Mouse (Mus musculus): ENCODE measurements around the gene Tff3. TPM values are rescaled to one million over a fixed set of nuclear protein-coding genes. Genes with fewer than 3 reads are reported as not detected.

The Tff3 gene
- total and polyA plus RNA-seq, 3 experiments = not detected

GRCm38 (mm10) chr17:31085519-31085918 is 43.9 kb downstream of the Tff3 start:
- Histone ChIP-seq H3K4me3 (replicated peaks in 1 of 3; ENCODE audit: low read depth in 2 of 3, low read length in 2 of 3, poor library complexity in 1 of 3) (no peak overlapping the region), H3K79me2 (replicated peaks; ENCODE audit: control insufficient read depth, extremely low read depth, insufficient read depth, poor library complexity, severe bottlenecking) (no peaks in the 10 kb centered on the region), H3K36me3 (replicated peaks in 1 of 2; ENCODE audit: control insufficient read depth in 1 of 2, insufficient read depth in 1 of 2, low read length in 1 of 2) (no peaks in the 10 kb centered on the region), H3K4me2 (ENCODE audit: insufficient read depth, low read depth, poor library complexity, severe bottlenecking) (no peak overlapping the region), H3K9me3 (replicated peaks; ENCODE audit: low read length) (no peaks in the 10 kb centered on the region), H3K4me1 (ENCODE audit: control insufficient read depth in 1 of 2, insufficient read depth in 2 of 2) (peaks cover 4 to 17% of the 10 kb centered on the region in 2 experiments; a peak in 2 of 4 replicates), H3K9ac (ENCODE audit: insufficient read depth, low read depth) (no peak overlapping the region), H3K27me3 (replicated peaks) (peaks cover 2% of the 10 kb centered on the region), H3K27ac (ENCODE audit: insufficient read depth, low read depth) (no peak overlapping the region)
- TF ChIP-seq MAZ (IDR thresholded peaks at IDR 0.05; ENCODE audit: low read depth, low read length) (no peak), MAX (IDR thresholded peaks at IDR 0.05; ENCODE audit: low read length) (no peak), UBTF (IDR thresholded peaks at IDR 0.05; ENCODE audit: low read depth, low read length) (no peak), USF2 (conservative IDR thresholded peaks at IDR 0.05; ENCODE audit: low read depth, low read length) (no peak)
- dilution Hi-C loops (cut with MboI; ENCODE audit: extremely low pct_ligation_motif_present, extremely low pct_unique_long_range_greater_than_20kb, low sequenced_read_pairs) (no loop called here), in situ Hi-C loops (cut with MboI; ENCODE audit: low pct_ligation_motif_present, low pct_unique_long_range_greater_than_20kb, low sequenced_read_pairs) (no loop called here)
- DNase-seq (ENCODE audit: extremely low read depth) = no peak

- no peak overlapping the region for H3K4me2 ChIP-seq (ENCODE audit: insufficient read depth, low read depth, poor library complexity, severe bottlenecking)
- no peak overlapping the region for H3K4me3 ChIP-seq (replicated peaks in 1 of 3; ENCODE audit: low read depth in 2 of 3, low read length in 2 of 3, poor library complexity in 1 of 3)
- no peak overlapping the region for H3K27ac ChIP-seq (ENCODE audit: insufficient read depth, low read depth)
- dilution Hi-C loops (cut with MboI; ENCODE audit: extremely low pct_ligation_motif_present, extremely low pct_unique_long_range_greater_than_20kb, low sequenced_read_pairs) = no loop called here
- H3K79me2 ChIP-seq (replicated peaks; ENCODE audit: control insufficient read depth, extremely low read depth, insufficient read depth, poor library complexity, severe bottlenecking) = no peaks in the 10 kb centered on the region
- no peak for DNase-seq (ENCODE audit: extremely low read depth)
- in situ Hi-C loops (cut with MboI; ENCODE audit: low pct_ligation_motif_present, low pct_unique_long_range_greater_than_20kb, low sequenced_read_pairs) = no loop called here
- TF ChIP-seq TCF12 (IDR thresholded peaks at IDR 0.05; ENCODE audit: low read depth, low read length) (no peak), CTCF (conservative IDR thresholded peaks at IDR 0.05 in 1 of 2, IDR thresholded peaks at IDR 0.05 in 1 of 2; ENCODE audit: low read depth in 2 of 2, low read length in 2 of 2) (no peak), NELFE (IDR thresholded peaks at IDR 0.05; ENCODE audit: low read depth, low read length) (no peak), MAZ (IDR thresholded peaks at IDR 0.05; ENCODE audit: low read depth, low read length) (no peak), EP300 (IDR thresholded peaks at IDR 0.05; ENCODE audit: low read length) (no peak), USF1 (IDR thresholded peaks at IDR 0.05; ENCODE audit: low read depth, low read length) (no peak), CHD2 (IDR thresholded peaks at IDR 0.05; ENCODE audit: low read length) (no peak), NRF1 (IDR thresholded peaks at IDR 0.05; ENCODE audit: low read depth, low read length) (no peak)
- H3K27me3 ChIP-seq (replicated peaks) = no peaks in the 10 kb centered on the region
- H3K9ac ChIP-seq (ENCODE audit: insufficient read depth, low read depth) = no peak overlapping the region
- no peaks in the 10 kb centered on the region for H3K9me3 ChIP-seq (replicated peaks; ENCODE audit: low read length)
- H3K4me1 ChIP-seq (ENCODE audit: control insufficient read depth in 1 of 2, insufficient read depth in 2 of 2) = peaks cover 7 to 25% of the 10 kb centered on the region in 2 experiments
- H3K36me3 ChIP-seq (replicated peaks in 1 of 2; ENCODE audit: control insufficient read depth in 1 of 2, insufficient read depth in 1 of 2, low read length in 1 of 2) = no peaks in the 10 kb centered on the region
Observed at GRCm38 (mm10) chr17:31082296-31083078, 47.0 kb downstream of the Tff3 start.

GRCm38 (mm10) chr17:31079078-31079840 is 50.2 kb downstream of the Tff3 start:
- DNase-seq (ENCODE audit: extremely low read depth) = no peak
- H3K9ac ChIP-seq (ENCODE audit: insufficient read depth, low read depth) = no peak overlapping the region
- no peaks in the 10 kb centered on the region for H3K79me2 ChIP-seq (replicated peaks; ENCODE audit: control insufficient read depth, extremely low read depth, insufficient read depth, poor library complexity, severe bottlenecking)

More at GRCm38 (mm10) chr17:31079078-31079840, 50.2 kb downstream of the Tff3 start:
- H3K9me3 ChIP-seq (replicated peaks; ENCODE audit: low read length) = no peaks in the 10 kb centered on the region
- dilution Hi-C loops (cut with MboI; ENCODE audit: extremely low pct_ligation_motif_present, extremely low pct_unique_long_range_greater_than_20kb, low sequenced_read_pairs) (no loop called here), in situ Hi-C loops (cut with MboI; ENCODE audit: low pct_ligation_motif_present, low pct_unique_long_range_greater_than_20kb, low sequenced_read_pairs) (loop anchor here (10.0 kb wide), 1 partner anchor 54 kb away; no protein-coding TSS in a partner anchor)
- H3K4me1 ChIP-seq (ENCODE audit: control insufficient read depth in 1 of 2, insufficient read depth in 2 of 2) = peaks cover 17 to 56% of the 10 kb centered on the region in 2 experiments
- H3K4me2 ChIP-seq (ENCODE audit: insufficient read depth, low read depth, poor library complexity, severe bottlenecking) = no peak overlapping the region
- H3K27ac ChIP-seq (ENCODE audit: insufficient read depth, low read depth) = no peak overlapping the region
- no peaks in the 10 kb centered on the region for H3K36me3 ChIP-seq (replicated peaks in 1 of 2; ENCODE audit: control insufficient read depth in 1 of 2, insufficient read depth in 1 of 2, low read length in 1 of 2)
- H3K27me3 ChIP-seq (replicated peaks) = no peaks in the 10 kb centered on the region
- no peak overlapping the region for H3K4me3 ChIP-seq (replicated peaks in 1 of 3; ENCODE audit: low read depth in 2 of 3, low read length in 2 of 3, poor library complexity in 1 of 3)
- TF ChIP-seq ZMIZ1 (IDR thresholded peaks at IDR 0.05; ENCODE audit: low read depth, low read length) (no peak), KAT2A (IDR thresholded peaks at IDR 0.05; ENCODE audit: insufficient replicate concordance, low read length) (no peak), MYC (IDR thresholded peaks at IDR 0.05; ENCODE audit: low read depth, low read length) (no peak), ETS1 (conservative IDR thresholded peaks at IDR 0.05; ENCODE audit: low read depth, low read length) (no peak), CTCF (conservative IDR thresholded peaks at IDR 0.05 in 1 of 2, IDR thresholded peaks at IDR 0.05 in 1 of 2; ENCODE audit: low read depth in 2 of 2, low read length in 2 of 2) (no peak), NRF1 (IDR thresholded peaks at IDR 0.05; ENCODE audit: low read depth, low read length) (no peak), PAX5 (IDR thresholded peaks at IDR 0.05; ENCODE audit: low read length) (no peak), E2F4 (IDR thresholded peaks at IDR 0.05; ENCODE audit: insufficient replicate concordance, low read depth, low read length) (no peak), MAX (IDR thresholded peaks at IDR 0.05; ENCODE audit: low read length) (no peak), RCOR1 (conservative IDR thresholded peaks at IDR 0.05; ENCODE audit: low read depth, low read length) (no peak), MAZ (IDR thresholded peaks at IDR 0.05; ENCODE audit: low read depth, low read length) (no peak), RAD21 (IDR thresholded peaks at IDR 0.05; ENCODE audit: low read depth, low read length) (no peak), POLR2A (IDR thresholded peaks at IDR 0.05; ENCODE audit: low read depth, low read length) (no peak), JUND (conservative IDR thresholded peaks at IDR 0.05; ENCODE audit: low read depth, low read length) (no peak)

Measured in CH12.LX (cell line).